Mouse (Mus musculus) liver, embryonic 11.5 days (tissue): ENCODE measurements at regions not wholly inside any gene's neighbourhood (a gene's known extent, or its start where the extent isn't known, plus 50 kb on each side); places are given as distances from the start of the nearest gene placed in this dataset.

ENCODE experiments used
- ATAC-seq: fragments of 200-750 bp; cut with Nextera tagmentation; replicated peaks from 2 replicates; pipeline ENCODE4 v1.8.0; 2017; ENCODE audit warnings: moderate number of reproducible peaks, mild to moderate bottlenecking, moderate TSS enrichment, moderate library complexity; ENCODE audit not compliant: low FRiP score
- DNase-seq: peaks from one replicate; pipeline ENCODE4 v3.0.0-alpha.2; 2017; ENCODE audit warnings: low spot score
- H3K27ac ChIP-seq: fragments of 300-500 bp; sonication (generic); 2 replicates; pipeline ENCODE4 v1.5.1; 2014; ENCODE audit warnings: mild to moderate bottlenecking, low read depth, low read length, control low read depth
- H3K27me3 ChIP-seq: fragments of 300-500 bp; sonication (generic); replicated peaks from 2 replicates; pipeline ENCODE4 v1.6.1; 2014; ENCODE audit warnings: low read length, mixed read lengths; ENCODE audit not compliant: control insufficient read depth, insufficient read depth
- H3K36me3 ChIP-seq: fragments of 300-500 bp; sonication (generic); 2 replicates; pipeline ENCODE4 v1.6.1; 2014; ENCODE audit warnings: mild to moderate bottlenecking, low read length, moderate library complexity, mixed read lengths; ENCODE audit not compliant: control insufficient read depth, insufficient read depth
- H3K4me1 ChIP-seq: fragments of 300-500 bp; sonication (generic); replicated peaks from 2 replicates; pipeline ENCODE4 v1.6.1; 2014; ENCODE audit warnings: low read length, mixed read lengths; ENCODE audit not compliant: control insufficient read depth, insufficient read depth
- H3K4me2 ChIP-seq: fragments of 300-500 bp; sonication (generic); 2 replicates; pipeline ENCODE4 v1.6.1; 2014; ENCODE audit warnings: mild to moderate bottlenecking, control low read depth, moderate library complexity
- H3K4me3 ChIP-seq: fragments of 300-500 bp; sonication (generic); 2 replicates; pipeline ENCODE4 v1.5.1; 2014; ENCODE audit warnings: low read depth, low read length, control low read depth
- H3K9ac ChIP-seq: fragments of 300-500 bp; sonication (generic); 2 replicates; pipeline ENCODE4 v1.6.1; 2014; ENCODE audit warnings: low read depth, low read length, control low read depth
- H3K9me3 ChIP-seq: fragments of 300-500 bp; sonication (generic); 2 replicates; pipeline ENCODE4 v1.6.1; 2016; ENCODE audit warnings: low read length, inconsistent platforms, mixed read lengths; ENCODE audit not compliant: control insufficient read depth
- WGBS: fragments of 180-500 bp; shearing (Covaris S2); extraction: QIAGEN DNeasy Blood & Tissue Kit; methylation state at CpG from one replicate; pipeline ENCODE4 v1.1.7; 2014; 5-methylcytosine and 5-hydroxymethylcytosine counted together

- Histone ChIP-seq H3K9me3 (no peaks in the 10 kb centered on the region), H3K9ac (no peak overlapping the region), H3K27me3 (peaks cover 3% of the 10 kb centered on the region; the same call in 1 of the 2 replicates), H3K36me3 (no peaks in the 10 kb centered on the region), H3K4me1 (no peaks in the 10 kb centered on the region), H3K4me2 (no peak overlapping the region), H3K4me3 (no peak overlapping the region), H3K27ac (no peak overlapping the region)
- 81% methylated on average over 3 of the region's 3 CpGs for whole genome bisulfite sequencing
- DNase-seq (no peak), ATAC-seq (no peak)
Observed at GRCm38 (mm10) chrX:166785615-166786014, 200.1 kb upstream of the Egfl6 start.

- Histone ChIP-seq H3K4me1 (no peaks in the 10 kb centered on the region), H3K27ac (no peak overlapping the region), H3K4me2 (no peak overlapping the region), H3K36me3 (no peaks in the 10 kb centered on the region), H3K9me3 (no peaks in the 10 kb centered on the region), H3K4me3 (no peak overlapping the region), H3K9ac (no peak overlapping the region), H3K27me3 (no peaks in the 10 kb centered on the region; the same call in 1 of the 2 replicates)
- ATAC-seq, result 0 out of 2 replicates have a peak, but pooled peaks have one; percentile 26
- DNase-seq, result no peak
- WGBS, result 71% methylated on average over 2 of the region's 2 CpGs
Observed at GRCm38 (mm10) chrX:166783377-166783776, 197.9 kb upstream of the Egfl6 start.

DNA sequence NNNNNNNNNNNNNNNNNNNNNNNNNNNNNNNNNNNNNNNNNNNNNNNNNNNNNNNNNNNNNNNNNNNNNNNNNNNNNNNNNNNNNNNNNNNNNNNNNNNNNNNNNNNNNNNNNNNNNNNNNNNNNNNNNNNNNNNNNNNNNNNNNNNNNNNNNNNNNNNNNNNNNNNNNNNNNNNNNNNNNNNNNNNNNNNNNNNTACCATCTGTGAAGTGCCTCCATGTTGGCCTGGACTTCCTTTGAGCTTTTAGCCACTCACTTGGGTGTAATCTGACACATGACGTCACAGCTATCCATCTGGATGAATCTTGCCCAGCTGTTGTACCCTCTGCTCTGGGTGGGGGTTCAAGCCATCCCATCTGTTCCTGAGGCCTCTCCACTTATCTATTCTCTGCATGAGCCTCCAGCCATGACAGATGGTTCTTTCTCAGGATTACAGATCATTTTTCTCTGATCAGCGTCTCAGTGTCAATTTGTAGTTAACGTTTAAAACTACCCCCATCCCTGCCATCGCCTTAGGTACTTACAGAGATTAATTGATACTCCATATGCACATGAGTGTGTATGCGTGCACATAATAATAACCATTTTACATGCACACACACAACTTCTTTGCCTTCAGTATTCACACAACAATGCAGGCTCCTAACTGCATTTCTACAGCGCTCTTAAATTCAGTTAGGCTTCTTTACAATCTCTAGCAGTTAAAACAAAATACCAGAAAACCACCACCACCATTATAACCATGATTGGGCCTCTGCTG, 194.0 kb upstream of the Egfl6 start:
- no peaks in the 10 kb centered on the region for H3K36me3 ChIP-seq
- no peaks in the 10 kb centered on the region for H3K9me3 ChIP-seq
- no peaks in the 10 kb centered on the region; the same call in 1 of the 2 replicates for H3K27me3 ChIP-seq
- H3K4me1 ChIP-seq, result no peaks in the 10 kb centered on the region
- H3K4me2 ChIP-seq, result no peak overlapping the region
- no peak overlapping the region for H3K9ac ChIP-seq
- 64% methylated on average over 6 of the region's 6 CpGs for WGBS
- no peak overlapping the region for H3K27ac ChIP-seq
- H3K4me3 ChIP-seq, result no peak overlapping the region
- ATAC-seq (no peak), DNase-seq (no peak)

DNA sequence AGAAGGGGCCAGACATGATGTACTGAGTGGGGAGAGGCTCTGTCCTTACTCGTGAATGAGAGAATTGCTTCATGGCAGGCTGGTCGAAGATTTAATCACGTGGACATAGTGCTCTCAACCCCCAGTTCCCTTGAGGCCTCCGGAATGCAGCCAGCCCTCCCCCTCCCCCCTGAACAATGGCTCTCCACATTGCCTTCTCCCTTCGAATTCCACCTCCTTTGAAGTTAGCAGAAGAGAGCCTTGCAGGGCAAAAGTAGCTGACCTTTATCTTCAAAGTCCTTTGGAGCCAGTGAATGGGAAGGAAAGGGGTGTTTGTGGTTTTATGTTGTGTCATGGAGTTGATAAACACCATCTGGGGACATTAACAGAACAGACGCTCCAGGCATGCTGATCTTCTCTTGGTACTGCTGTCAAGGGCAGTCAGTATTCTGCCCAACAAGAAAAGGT, 187.9 kb upstream of the Egfl6 start:
- Histone ChIP-seq H3K9ac (no peak overlapping the region), H3K4me3 (no peak overlapping the region), H3K27ac (no peak overlapping the region), H3K36me3 (no peaks in the 10 kb centered on the region), H3K27me3 (no peaks in the 10 kb centered on the region; the same call in 1 of the 2 replicates), H3K4me2 (no peak overlapping the region), H3K9me3 (no peaks in the 10 kb centered on the region), H3K4me1 (no peaks in the 10 kb centered on the region)
- WGBS, result 26% methylated on average over 6 of the region's 6 CpGs
- ATAC-seq (peak; percentile 56; the same call in 1 of the 2 replicates), DNase-seq (no peak)

DNA sequence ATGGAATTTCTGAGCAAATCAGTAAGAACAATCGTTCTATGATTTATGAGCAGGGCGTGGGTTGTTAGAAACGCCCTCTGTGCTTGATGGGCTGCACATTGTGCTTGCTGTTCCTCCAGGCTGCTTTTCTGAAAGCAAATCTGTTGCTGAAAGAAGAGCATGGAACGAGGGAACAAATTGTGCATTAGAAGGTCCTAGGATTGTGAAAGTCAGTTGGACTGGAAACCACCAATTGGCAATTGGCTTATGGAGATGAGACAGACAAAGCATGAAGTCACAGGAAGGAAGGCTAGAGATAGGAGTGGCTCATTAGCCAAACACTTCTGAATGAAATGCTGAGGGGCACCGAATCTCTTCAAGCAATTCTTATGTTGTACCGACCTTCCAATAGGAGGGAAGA, 181.5 kb upstream of the Egfl6 start:
- no peak overlapping the region for H3K27ac ChIP-seq
- peaks cover 4% of the 10 kb centered on the region; the same call in 1 of the 2 replicates for H3K27me3 ChIP-seq
- ATAC-seq, result no peak
- no peaks in the 10 kb centered on the region for H3K4me1 ChIP-seq
- no peaks in the 10 kb centered on the region for H3K36me3 ChIP-seq
- H3K4me3 ChIP-seq, result no peak overlapping the region
- no peaks in the 10 kb centered on the region for H3K9me3 ChIP-seq
- no peak overlapping the region for H3K9ac ChIP-seq
- no peak overlapping the region for H3K4me2 ChIP-seq
- no peak for DNase-seq
- WGBS, result 77% methylated on average over 6 of the region's 6 CpGs

GRCm38 (mm10) chrX:166765647-166766046, 180.1 kb upstream of the Egfl6 start:
- Histone ChIP-seq H3K36me3 (no peaks in the 10 kb centered on the region), H3K9me3 (no peaks in the 10 kb centered on the region), H3K9ac (no peak overlapping the region), H3K4me1 (no peaks in the 10 kb centered on the region), H3K4me3 (no peak overlapping the region), H3K27me3 (peaks cover 4% of the 10 kb centered on the region; the same call in 1 of the 2 replicates), H3K4me2 (no peak overlapping the region), H3K27ac (no peak overlapping the region)
- WGBS, result 68% methylated on average over 2 of the region's 2 CpGs
- ATAC-seq (no peak), DNase-seq (no peak)

DNA sequence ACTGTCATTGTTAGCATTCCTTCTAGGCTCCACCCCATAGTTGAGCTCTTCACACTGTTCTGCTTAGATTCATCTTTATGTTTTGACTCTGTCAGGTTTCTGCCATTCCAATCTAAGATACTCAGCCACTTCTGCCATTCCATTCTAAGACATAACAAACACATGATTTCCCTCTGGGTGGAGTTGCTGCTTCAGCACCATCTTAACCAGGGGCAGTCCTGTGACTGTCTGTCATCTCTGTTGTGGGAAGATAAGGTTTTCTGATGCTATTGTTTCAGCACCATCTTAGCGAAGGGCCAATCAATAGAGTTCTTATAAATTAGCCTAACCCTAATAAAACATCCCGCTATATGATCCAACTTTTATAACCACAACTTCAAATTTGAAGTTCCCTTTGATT, 176.6 kb upstream of the Egfl6 start:
- peaks cover 10% of the 10 kb centered on the region for H3K27me3 ChIP-seq
- no peak overlapping the region for H3K27ac ChIP-seq
- H3K36me3 ChIP-seq, result no peaks in the 10 kb centered on the region
- H3K9me3 ChIP-seq, result no peaks in the 10 kb centered on the region
- no peak for DNase-seq
- 64% methylated on average over 2 of the region's 2 CpGs for WGBS
- no peak overlapping the region for H3K9ac ChIP-seq
- H3K4me1 ChIP-seq, result no peaks in the 10 kb centered on the region
- peak; percentile 62 for ATAC-seq
- no peak overlapping the region for H3K4me2 ChIP-seq
- H3K4me3 ChIP-seq, result no peak overlapping the region

GRCm38 (mm10) chrX:166757152-166757551, 171.6 kb upstream of the Egfl6 start:
- no peak overlapping the region for H3K9ac ChIP-seq
- no peaks in the 10 kb centered on the region for H3K36me3 ChIP-seq
- H3K27me3 ChIP-seq, result peaks cover 7% of the 10 kb centered on the region
- no peak for ATAC-seq
- 44% methylated on average over 1 of the region's 1 CpGs for WGBS
- H3K4me1 ChIP-seq, result no peaks in the 10 kb centered on the region
- no peak overlapping the region for H3K27ac ChIP-seq
- no peak overlapping the region for H3K4me2 ChIP-seq
- H3K4me3 ChIP-seq, result no peak overlapping the region
- no peaks in the 10 kb centered on the region for H3K9me3 ChIP-seq
- no peak for DNase-seq
